In genomic region chr8:108025249-108025648, GRCm38 (mm10) we compare ENCODE assay signal across 12 mouse cellular contexts.
DNase-seq lines count a peak whose midpoint lies in the region; TF ChIP-seq lines count a peak whose summit lies in the region.
"Had no signal": no experiment of that assay in that cellular context is flagged by ENCODE, and none has a peak within 500 bp of the region (broad histone marks: within the 10 kb centered on the region; RNA-seq: fewer than 3 reads in every experiment).

No protein-coding gene starts in this region.

- H3K4me3 ChIP-seq in left cerebral cortex, adult 2 months = no peak overlapping the region
- no peak overlapping the region for H3K4me3 ChIP-seq in E14TG2a.4 (replicated peaks; ENCODE audit: low read length)
- H3K4me3 ChIP-seq: heart, embryonic 12.5 days; liver, embryonic 13.5 days had no signal

- no peak overlapping the region for H3K27ac ChIP-seq in left cerebral cortex, adult 2 months
- H3K27ac ChIP-seq: liver, embryonic 13.5 days had no signal

- 0 out of 2 replicates have a peak, but pooled peaks cover 8% of the 10 kb centered on the region for H3K4me1 ChIP-seq in E14TG2a.4 (replicated peaks; ENCODE audit: low read depth, low read length)
- H3K4me1 ChIP-seq: liver, embryonic 13.5 days had no signal

- intact Hi-C loops in left cerebral cortex, adult 2 months (cut with DNase I) = no loop called here

- H3K27me3 ChIP-seq in E14TG2a.4 (ENCODE audit: insufficient read depth, low read length) = peaks cover 6% of the 10 kb centered on the region; the same call in 1 of the 2 replicates
- H3K27me3 ChIP-seq: heart, embryonic 12.5 days; liver, embryonic 13.5 days had no signal

- TF ChIP-seq CTCF in left cerebral cortex, adult 2 months (IDR thresholded peaks at IDR 0.05) = peak; percentile 28
- peak; percentile 90 for TF ChIP-seq CTCF in E14TG2a.4 (conservative IDR thresholded peaks at IDR 0.05; ENCODE audit: low read length)

- H3K36me3 ChIP-seq in E14TG2a.4 (ENCODE audit: insufficient read depth, low read length) = no peaks in the 10 kb centered on the region
- H3K36me3 ChIP-seq: heart, embryonic 12.5 days; liver, embryonic 13.5 days had no signal

- H3K9me3 ChIP-seq in E14TG2a.4 (ENCODE audit: low read length) = no peaks in the 10 kb centered on the region
- H3K9me3 ChIP-seq: liver, embryonic 13.5 days had no signal

- peak; percentile 9 to 18 for DNase-seq in cerebellum, postnatal 10 days
- no peak for DNase-seq in cerebellum, adult 9-11 months
- no peak for DNase-seq in left cerebral cortex, adult 2 months (ENCODE audit: extremely low spot score in 1 of 2, low spot score in 2 of 2)
- DNase-seq in left cerebral cortex, adult 18-20 months (ENCODE audit: low spot score in 2 of 2) = no peak
- peak; percentile 1 for DNase-seq in c-Kit-positive CD71-positive TER-119-negative erythroid progenitor cells, embryonic 14.5 days (ENCODE audit: low read depth)
- DNase-seq in adipocyte (ENCODE audit: low spot score) = no peak
- DNase-seq in heart, postnatal 4 days = no peak
- DNase-seq: B cell, adult 2 months; kidney, postnatal 25 days; liver, embryonic 13.5 days had no signal

Comparison
In these comparisons a context has a peak if more than half of its experiments do, and no peak if none do; other contexts are left out.
1. DNase-seq: peak in cerebellum, postnatal 10 days (2 of 2) and c-Kit-positive CD71-positive TER-119-negative erythroid progenitor cells, embryonic 14.5 days (single experiment); none in cerebellum, adult 9-11 months (single experiment), left cerebral cortex, adult 2 months (0 of 2), left cerebral cortex, adult 18-20 months (0 of 2), adipocyte (single experiment) and heart, postnatal 4 days (single experiment).